Mouse (Mus musculus) gastrocnemius, postnatal 36 days (tissue): Measurements from ENCODE around the gene Fcgr2b. TPM values are rescaled to one million over a fixed set of nuclear protein-coding genes. Genes with fewer than 3 reads are reported as not detected.
"Not testable (repeated sequence)": the region's sequence is repeated elsewhere in the genome, so short reads cannot be mapped to it uniquely, and the experiment has no call there.

Experiments used
- DNase-seq, 2 experiments: peaks; one replicate each; pipeline ENCODE4 v3.0.0; 2022
- intact Hi-C: fragments of 180-260 bp; cut with DNase I; formaldehyde crosslinking; loops from one replicate; pipeline ENCODE4 v1.15.1; 2025
- total RNA-seq, 2 experiments: library from RNA; stranded (reverse); gene quantifications; 2 replicates each; pipeline ENCODE4 v1.2.3; 2021

Gene Fcgr2b
- total RNA-seq, 2 experiments from 2014 or later: 2.2 to 2.4 TPM

GRCm38 (mm10) chr1:170981679-170982078 lies 5.3 kb upstream of the Fcgr2b start:
- DNase-seq, intact Hi-C loops: not testable (repeated sequence)

- intact Hi-C loops: no loop called here
Measured at GRCm38 (mm10) chr1:170978601-170979000, 2.3 kb upstream of the Fcgr2b start.

GRCm38 (mm10) chr1:170975751-170976161 lies 591 bp downstream of the Fcgr2b start:
- intact Hi-C loops: no loop called here
- no peak for DNase-seq

More at GRCm38 (mm10) chr1:170978601-170979000, 2.3 kb upstream of the Fcgr2b start:
- DNase-seq: no peak

- intact Hi-C loops, DNase-seq: not testable (repeated sequence)
Measured at GRCm38 (mm10) chr1:170975350-170975749, 997 bp downstream of the Fcgr2b start.

GRCm38 (mm10) chr1:170974736-170975135 lies 1.6 kb downstream of the Fcgr2b start:
- DNase-seq: no peak
- intact Hi-C loops: no loop called here

GRCm38 (mm10) chr1:170974171-170974570 lies 2.2 kb downstream of the Fcgr2b start:
- DNase-seq: no peak
- intact Hi-C loops: no loop called here

GRCm38 (mm10) chr1:170972936-170973335 lies 3.4 kb downstream of the Fcgr2b start:
- no peak for DNase-seq
- intact Hi-C loops: no loop called here

- DNase-seq: no peak
- intact Hi-C loops: no loop called here
Measured at GRCm38 (mm10) chr1:170972494-170972893, 3.9 kb downstream of the Fcgr2b start.

GRCm38 (mm10) chr1:170968576-170968975 lies 7.8 kb downstream of the Fcgr2b start:
- no peak for DNase-seq
- intact Hi-C loops: no loop called here

- intact Hi-C loops: no loop called here
- no peak for DNase-seq
Measured at GRCm38 (mm10) chr1:170967581-170967980, 8.8 kb downstream of the Fcgr2b start.

- intact Hi-C loops: no loop called here
Measured at GRCm38 (mm10) chr1:170963087-170963486, 13.3 kb downstream of the Fcgr2b start.

GRCm38 (mm10) chr1:170962301-170962700 lies 14.0 kb downstream of the Fcgr2b start:
- intact Hi-C loops: no loop called here
- no peak for DNase-seq

More at GRCm38 (mm10) chr1:170963087-170963486, 13.3 kb downstream of the Fcgr2b start:
- no peak for DNase-seq

GRCm38 (mm10) chr1:170961101-170961500 lies 15.2 kb downstream of the Fcgr2b start:
- intact Hi-C loops: no loop called here
- no peak for DNase-seq

- DNase-seq: no peak
- intact Hi-C loops: no loop called here
Measured at GRCm38 (mm10) chr1:170959791-170960190, 16.6 kb downstream of the Fcgr2b start.

- intact Hi-C loops: no loop called here
- DNase-seq: no peak
Measured at GRCm38 (mm10) chr1:170958225-170958624, 18.1 kb downstream of the Fcgr2b start.

GRCm38 (mm10) chr1:170953192-170953591 lies 23.2 kb downstream of the Fcgr2b start:
- intact Hi-C loops: no loop called here
- DNase-seq: no peak

GRCm38 (mm10) chr1:170950772-170951171 lies 25.6 kb downstream of the Fcgr2b start:
- DNase-seq: no peak
- intact Hi-C loops: no loop called here

- DNase-seq, intact Hi-C loops: not testable (repeated sequence)
Measured at GRCm38 (mm10) chr1:170944908-170945307, 31.4 kb downstream of the Fcgr2b start.

GRCm38 (mm10) chr1:170944151-170944550 lies 32.2 kb downstream of the Fcgr2b start:
- DNase-seq, intact Hi-C loops: not testable (repeated sequence)

- intact Hi-C loops: no loop called here
- no peak for DNase-seq
Measured at GRCm38 (mm10) chr1:170939255-170939654, 37.1 kb downstream of the Fcgr2b start.

- DNase-seq: no peak
- intact Hi-C loops: no loop called here
Measured at GRCm38 (mm10) chr1:170934383-170934782, 42.0 kb downstream of the Fcgr2b start.

- DNase-seq: no peak
- intact Hi-C loops: no loop called here
Measured at GRCm38 (mm10) chr1:170933940-170934339, 42.4 kb downstream of the Fcgr2b start.

- intact Hi-C loops: no loop called here
- no peak for DNase-seq
Measured at GRCm38 (mm10) chr1:170933386-170933920, 42.9 kb downstream of the Fcgr2b start.
